Mouse (Mus musculus): ENCODE results near the gene Rsph1. TPM values are rescaled to one million over a fixed set of nuclear protein-coding genes. Genes with fewer than 3 reads are reported as not detected.
"Not testable (repeated sequence)": the region's sequence is repeated elsewhere in the genome, so short reads cannot be mapped to it uniquely, and the experiment has no call there.

The Rsph1 gene
- polyA plus RNA-seq, 1 experiment from 2014 or later = 2.2 TPM

GRCm38 (mm10) chr17:31272416-31273165 lies 4.6 kb downstream of the Rsph1 start:
- H3K4me1 ChIP-seq (replicated peaks) = peaks cover 10% of the 10 kb centered on the region
- 80% methylated on average over 9 of the region's 9 CpGs for WGBS
- no peaks in the 10 kb centered on the region for H3K9me3 ChIP-seq (replicated peaks)
- no peak overlapping the region for H3K27ac ChIP-seq
- no peak for ATAC-seq (replicated peaks; ENCODE audit: insufficient number of reproducible peaks, insufficient read depth, low FRiP score, low read depth)
- no peak overlapping the region for H3K4me2 ChIP-seq
- no peak overlapping the region for H3K4me3 ChIP-seq
- no peaks in the 10 kb centered on the region for H3K27me3 ChIP-seq
- H3K36me3 ChIP-seq = no peaks in the 10 kb centered on the region
- no peak overlapping the region for H3K9ac ChIP-seq

GRCm38 (mm10) chr17:31271136-31271851 lies 5.9 kb downstream of the Rsph1 start:
- Histone ChIP-seq H3K9me3 (replicated peaks) (no peaks in the 10 kb centered on the region), H3K36me3 (no peaks in the 10 kb centered on the region), H3K9ac (no peak overlapping the region), H3K4me2 (no peak overlapping the region), H3K4me1 (replicated peaks) (peaks cover under 1% of the 10 kb centered on the region; the same call in 1 of the 2 replicates), H3K4me3 (no peak overlapping the region), H3K27ac (no peak overlapping the region), H3K27me3 (no peaks in the 10 kb centered on the region)
- ATAC-seq (replicated peaks; ENCODE audit: insufficient number of reproducible peaks, insufficient read depth, low FRiP score, low read depth) = no peak
- 29% methylated on average over 7 of the region's 7 CpGs for WGBS

GRCm38 (mm10) chr17:31270736-31271135 lies 6.4 kb downstream of the Rsph1 start:
- H3K4me3 ChIP-seq; H3K4me2 ChIP-seq; ATAC-seq (replicated peaks; ENCODE audit: insufficient number of reproducible peaks, insufficient read depth, low FRiP score, low read depth); H3K36me3 ChIP-seq; H3K4me1 ChIP-seq (replicated peaks); H3K9me3 ChIP-seq (replicated peaks); H3K9ac ChIP-seq; H3K27me3 ChIP-seq; H3K27ac ChIP-seq: not testable (repeated sequence)
- WGBS = 78% methylated on average over 8 of the region's 8 CpGs

GRCm38 (mm10) chr17:31270246-31270645 lies 6.9 kb downstream of the Rsph1 start:
- H3K4me3 ChIP-seq = no peak overlapping the region
- WGBS = 47% methylated on average over 4 of the region's 4 CpGs
- no peak overlapping the region for H3K27ac ChIP-seq
- ATAC-seq (replicated peaks; ENCODE audit: insufficient number of reproducible peaks, insufficient read depth, low FRiP score, low read depth) = no peak
- no peak overlapping the region for H3K9ac ChIP-seq
- H3K9me3 ChIP-seq (replicated peaks) = no peaks in the 10 kb centered on the region
- H3K4me2 ChIP-seq = no peak overlapping the region
- H3K36me3 ChIP-seq = no peaks in the 10 kb centered on the region
- no peaks in the 10 kb centered on the region for H3K4me1 ChIP-seq (replicated peaks)
- H3K27me3 ChIP-seq = no peaks in the 10 kb centered on the region

GRCm38 (mm10) chr17:31269761-31270160 lies 7.4 kb downstream of the Rsph1 start:
- no peaks in the 10 kb centered on the region for H3K9me3 ChIP-seq (replicated peaks)
- no peak overlapping the region for H3K4me3 ChIP-seq
- ATAC-seq (replicated peaks; ENCODE audit: insufficient number of reproducible peaks, insufficient read depth, low FRiP score, low read depth) = no peak
- H3K9ac ChIP-seq = no peak overlapping the region
- H3K27me3 ChIP-seq = no peaks in the 10 kb centered on the region
- WGBS = 87% methylated on average over 2 of the region's 2 CpGs
- no peak overlapping the region for H3K27ac ChIP-seq
- H3K36me3 ChIP-seq = no peaks in the 10 kb centered on the region
- H3K4me2 ChIP-seq = no peak overlapping the region
- no peaks in the 10 kb centered on the region for H3K4me1 ChIP-seq (replicated peaks)

GRCm38 (mm10) chr17:31268016-31268415 lies 9.2 kb downstream of the Rsph1 start:
- Histone ChIP-seq H3K9me3 (replicated peaks) (no peaks in the 10 kb centered on the region), H3K27me3 (no peaks in the 10 kb centered on the region), H3K27ac (no peak overlapping the region), H3K9ac (no peak overlapping the region), H3K4me1 (replicated peaks) (no peaks in the 10 kb centered on the region), H3K4me3 (no peak overlapping the region), H3K36me3 (no peaks in the 10 kb centered on the region), H3K4me2 (no peak overlapping the region)
- WGBS = 70% methylated on average over 1 of the region's 1 CpGs
- no peak for ATAC-seq (replicated peaks; ENCODE audit: insufficient number of reproducible peaks, insufficient read depth, low FRiP score, low read depth)

GRCm38 (mm10) chr17:31267603-31268002 lies 9.6 kb downstream of the Rsph1 start:
- Histone ChIP-seq H3K27me3 (no peaks in the 10 kb centered on the region), H3K4me3 (no peak overlapping the region), H3K9ac (no peak overlapping the region), H3K27ac (no peak overlapping the region), H3K4me2 (no peak overlapping the region), H3K9me3 (replicated peaks) (no peaks in the 10 kb centered on the region), H3K4me1 (replicated peaks) (no peaks in the 10 kb centered on the region), H3K36me3 (no peaks in the 10 kb centered on the region)
- 82% methylated on average over 6 of the region's 6 CpGs for WGBS
- no peak for ATAC-seq (replicated peaks; ENCODE audit: insufficient number of reproducible peaks, insufficient read depth, low FRiP score, low read depth)

GRCm38 (mm10) chr17:31267138-31267537 lies 10.0 kb downstream of the Rsph1 start:
- H3K9me3 ChIP-seq (replicated peaks) = no peaks in the 10 kb centered on the region
- H3K9ac ChIP-seq = no peak overlapping the region
- no peak overlapping the region for H3K4me3 ChIP-seq
- no peak overlapping the region for H3K4me2 ChIP-seq
- WGBS = 71% methylated on average over 4 of the region's 4 CpGs
- H3K36me3 ChIP-seq = no peaks in the 10 kb centered on the region
- H3K4me1 ChIP-seq (replicated peaks) = no peaks in the 10 kb centered on the region
- no peak for ATAC-seq (replicated peaks; ENCODE audit: insufficient number of reproducible peaks, insufficient read depth, low FRiP score, low read depth)
- no peak overlapping the region for H3K27ac ChIP-seq
- H3K27me3 ChIP-seq = no peaks in the 10 kb centered on the region

GRCm38 (mm10) chr17:31266321-31266950 lies 10.7 kb downstream of the Rsph1 start:
- Histone ChIP-seq H3K4me1 (replicated peaks) (no peaks in the 10 kb centered on the region), H3K9ac (no peak overlapping the region), H3K4me2 (no peak overlapping the region), H3K4me3 (no peak overlapping the region), H3K36me3 (no peaks in the 10 kb centered on the region), H3K27me3 (no peaks in the 10 kb centered on the region), H3K27ac (no peak overlapping the region), H3K9me3 (replicated peaks) (no peaks in the 10 kb centered on the region)
- ATAC-seq (replicated peaks; ENCODE audit: insufficient number of reproducible peaks, insufficient read depth, low FRiP score, low read depth) = no peak
- WGBS = 78% methylated on average over 7 of the region's 7 CpGs

- WGBS = 88% methylated on average over 9 of the region's 9 CpGs
- no peak overlapping the region for H3K4me3 ChIP-seq
- H3K27ac ChIP-seq = no peak overlapping the region
- no peak for ATAC-seq (replicated peaks; ENCODE audit: insufficient number of reproducible peaks, insufficient read depth, low FRiP score, low read depth)
- H3K36me3 ChIP-seq = no peaks in the 10 kb centered on the region
- no peaks in the 10 kb centered on the region for H3K9me3 ChIP-seq (replicated peaks)
- no peaks in the 10 kb centered on the region for H3K27me3 ChIP-seq
- H3K9ac ChIP-seq = no peak overlapping the region
- H3K4me1 ChIP-seq (replicated peaks) = no peaks in the 10 kb centered on the region
- H3K4me2 ChIP-seq = no peak overlapping the region
Measured at GRCm38 (mm10) chr17:31265831-31266230, 11.4 kb downstream of the Rsph1 start.

- H3K27me3 ChIP-seq = no peaks in the 10 kb centered on the region
- 21% methylated on average over 3 of the region's 3 CpGs for WGBS
- no peak overlapping the region for H3K27ac ChIP-seq
- no peak overlapping the region for H3K9ac ChIP-seq
- no peak overlapping the region for H3K4me3 ChIP-seq
- no peak overlapping the region for H3K4me2 ChIP-seq
- no peaks in the 10 kb centered on the region for H3K4me1 ChIP-seq (replicated peaks)
- no peaks in the 10 kb centered on the region for H3K36me3 ChIP-seq
- H3K9me3 ChIP-seq (replicated peaks) = no peaks in the 10 kb centered on the region
- no peak for ATAC-seq (replicated peaks; ENCODE audit: insufficient number of reproducible peaks, insufficient read depth, low FRiP score, low read depth)
Measured at GRCm38 (mm10) chr17:31265171-31265572, 12.0 kb downstream of the Rsph1 start.

Measured in heart, embryonic 15.5 days (tissue).